Mouse (Mus musculus) heart, postnatal 0 days (tissue): ENCODE data around the gene 4931409K22Rik. TPM values are rescaled to one million over a fixed set of nuclear protein-coding genes. Genes with fewer than 3 reads are reported as not detected.

Experiments
- ATAC-seq: fragments of 200-750 bp; cut with Nextera tagmentation; 2 replicates; pipeline ENCODE4 v1.8.0; 2017; ENCODE audit warnings: low read depth, moderate number of reproducible peaks, moderate library complexity; ENCODE audit not compliant: insufficient read depth
- DNase-seq: peaks from one replicate; pipeline ENCODE4 v3.0.0-alpha.2; 2016; ENCODE audit warnings: low spot score
- H3K27ac ChIP-seq: fragments of 300-500 bp; sonication (generic); 2 replicates; pipeline ENCODE4 v1.5.1; 2014; ENCODE audit warnings: low read depth, mild to moderate bottlenecking
- H3K27me3 ChIP-seq: fragments of 300-500 bp; sonication (generic); 2 replicates; pipeline ENCODE4 v1.6.1; 2014; ENCODE audit warnings: low read length, mixed read lengths; ENCODE audit not compliant: control insufficient read depth, insufficient read depth
- H3K36me3 ChIP-seq: fragments of 300-500 bp; sonication (generic); replicated peaks from 2 replicates; pipeline ENCODE4 v1.6.1; 2014; ENCODE audit warnings: low read length, mixed read lengths; ENCODE audit not compliant: control insufficient read depth, insufficient read depth
- H3K4me1 ChIP-seq: fragments of 300-500 bp; sonication (generic); 2 replicates; pipeline ENCODE4 v1.6.1; 2014; ENCODE audit warnings: antibody characterized with exemption; ENCODE audit not compliant: control insufficient read depth, insufficient read depth
- H3K4me2 ChIP-seq: fragments of 300-500 bp; sonication (generic); 2 replicates; pipeline ENCODE4 v1.6.1; 2014; ENCODE audit warnings: low read depth, mild to moderate bottlenecking, low read length, moderate library complexity
- H3K4me3 ChIP-seq: fragments of 300-500 bp; sonication (generic); 2 replicates; pipeline ENCODE4 v1.5.1; 2014; ENCODE audit warnings: low read depth, low read length
- H3K9ac ChIP-seq: fragments of 300-500 bp; sonication (generic); replicated peaks from 2 replicates; pipeline ENCODE4 v1.6.1; 2014; ENCODE audit warnings: low read depth, low read length, mixed read lengths
- H3K9me3 ChIP-seq: fragments of 300-500 bp; sonication (generic); replicated peaks from 2 replicates; pipeline ENCODE4 v1.6.1; 2016; ENCODE audit warnings: low read length; ENCODE audit not compliant: control insufficient read depth
- CTCF ChIP-seq: IDR thresholded peaks from 2 replicates; pipeline ENCODE4 v1.5.1; 2016; ENCODE audit warnings: antibody characterized with exemption, control low read depth, low read depth
- EP300 ChIP-seq: IDR thresholded peaks from 2 replicates; pipeline ENCODE4 v1.6.1; 2016; ENCODE audit warnings: antibody characterized with exemption, low read depth
- WGBS: fragments of 180-500 bp; shearing (Covaris S2); extraction: QIAGEN DNeasy Blood & Tissue Kit; methylation state at CpG from one replicate; pipeline ENCODE4 v1.1.7; 2014; 5-methylcytosine and 5-hydroxymethylcytosine counted together
- polyA plus RNA-seq: library from polyadenylated mRNA; unstranded; fragments of >200 nt; fragmentation: Nextera tagmentation; extraction: Ambion mirVana; gene quantifications from 2 replicates; pipeline ENCODE4 v1.2.1, GENCODE M21; 2015
- total RNA-seq: library from RNA; depleted of rRNA; stranded (reverse); fragments of >200 nt; gene quantifications from 2 replicates; pipeline ENCODE4 v1.2.3, GENCODE M21; 2014; ENCODE audit warnings: low replicate concordance; rRNA removed

The 4931409K22Rik gene
- not detected in 2 replicates for total RNA-seq
- not detected in 2 replicates for polyA plus RNA-seq

DNA sequence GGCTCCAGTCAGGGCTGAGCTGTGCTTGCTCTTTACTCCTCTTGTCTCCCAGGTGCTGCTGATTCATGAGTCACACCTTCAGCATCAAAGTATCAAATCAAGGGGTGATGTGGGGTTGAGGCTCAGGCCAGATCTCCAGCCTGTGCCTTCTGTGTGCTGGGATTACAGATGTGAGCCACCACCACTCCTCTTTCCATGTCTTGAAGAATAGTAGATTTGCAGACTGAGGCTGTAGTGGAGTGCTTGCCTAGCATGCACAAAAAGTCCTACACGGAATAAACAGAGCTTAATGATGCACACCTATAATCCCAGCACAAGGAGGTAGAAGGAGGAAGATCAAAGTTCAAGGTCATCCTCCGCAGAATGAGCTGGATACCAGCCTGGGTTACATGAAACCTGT, at the start of gene 4931409K22Rik:
4931409K22Rik (minus strand) TSS at position 101 of the 400 bp plus-strand sequence.
- DNase-seq (no peak), ATAC-seq (no peak)
- no peaks in the 10 kb centered on the region for H3K27me3 ChIP-seq
- H3K4me3 ChIP-seq, result no peak within 1 kb of the TSS
- no peaks in the 10 kb centered on the region for H3K9me3 ChIP-seq
- no peak within 1 kb of the TSS for H3K4me2 ChIP-seq
- no peak within 1 kb of the TSS for H3K27ac ChIP-seq
- 65% methylated on average over 2 of the region's 2 CpGs for WGBS
- no peaks in the 10 kb centered on the region for H3K36me3 ChIP-seq
- no peaks in the 10 kb centered on the region; the same call in 1 of the 2 replicates for H3K4me1 ChIP-seq
- H3K9ac ChIP-seq, result no peak within 1 kb of the TSS
- no peak for TF ChIP-seq EP300
- no peak for TF ChIP-seq CTCF

DNA sequence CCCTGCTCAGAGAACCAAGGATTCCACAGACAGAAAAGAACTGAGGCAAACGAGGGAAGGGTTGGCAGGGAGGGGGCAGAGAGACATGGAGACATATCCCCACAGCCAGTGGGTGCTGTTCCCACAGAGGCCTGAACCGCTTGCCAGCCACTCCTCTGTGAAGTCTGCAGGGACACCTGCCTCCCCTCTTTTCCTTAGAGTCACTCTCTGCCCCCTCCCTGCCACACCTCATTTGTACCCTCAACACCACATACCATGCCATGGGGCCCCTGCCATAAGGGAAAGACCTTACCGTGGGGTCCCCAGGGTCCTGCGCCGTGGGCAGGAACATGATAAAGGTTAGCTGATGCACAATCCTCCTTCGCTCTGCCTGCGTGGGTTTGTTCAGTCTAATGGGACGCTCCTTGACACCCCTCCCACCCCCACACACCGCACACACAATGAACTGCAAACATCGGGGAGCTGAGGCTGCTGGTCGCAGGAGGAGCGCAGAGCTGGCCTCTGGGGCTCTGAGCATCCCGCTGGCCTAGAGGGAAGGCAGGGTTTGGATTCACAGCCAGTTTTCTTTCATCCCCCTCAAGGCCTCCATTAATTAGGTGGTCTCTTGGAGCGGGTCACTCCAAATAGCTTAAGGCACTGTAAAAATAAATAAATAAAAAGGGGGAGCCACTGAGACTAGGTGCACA, 49.5 kb upstream of the 4931409K22Rik start:
- Histone ChIP-seq H3K4me3 (no peak overlapping the region), H3K27ac (peak overlapping the region; percentile 98), H3K4me2 (peak overlapping the region; percentile 69), H3K36me3 (no peaks in the 10 kb centered on the region), H3K4me1 (peaks cover 36% of the 10 kb centered on the region), H3K9me3 (no peaks in the 10 kb centered on the region), H3K27me3 (no peaks in the 10 kb centered on the region), H3K9ac (peak overlapping the region; percentile 62; the same call in 1 of the 2 replicates)
- DNase-seq (no peak), ATAC-seq (no peak)
- TF ChIP-seq CTCF, result no peak
- TF ChIP-seq EP300, result no peak
- 53% methylated on average over 14 of the region's 14 CpGs for WGBS

DNA sequence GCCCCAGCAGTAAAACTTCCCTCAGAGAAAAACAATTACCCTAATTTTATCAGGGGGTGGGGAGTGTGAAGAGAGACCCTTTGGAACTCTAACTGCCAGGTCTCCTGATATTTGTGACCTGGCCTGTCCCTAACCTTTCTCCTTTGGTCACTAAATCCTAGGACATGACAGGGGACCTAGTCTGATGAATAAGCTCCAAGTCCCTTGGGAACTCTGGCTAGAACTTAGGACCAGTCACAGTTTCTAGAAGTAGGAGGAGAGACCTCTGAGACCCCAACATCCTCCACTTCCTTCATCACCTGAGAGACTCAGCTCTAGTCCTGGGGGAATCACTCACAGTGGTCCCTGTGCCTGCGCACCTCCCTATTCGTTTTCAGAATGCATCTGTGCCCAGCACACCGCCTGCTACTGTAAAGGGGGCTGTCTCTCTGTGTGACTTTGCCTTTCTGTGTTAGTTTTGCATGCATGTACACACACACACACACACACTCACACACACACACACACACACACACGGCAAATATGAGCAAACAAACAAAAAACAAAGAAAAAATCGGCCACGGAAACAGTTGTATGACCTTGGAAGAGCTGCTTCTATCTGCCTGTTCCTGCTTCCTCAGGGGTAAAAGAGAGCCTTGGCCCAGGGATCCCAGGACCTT, 48.8 kb upstream of the 4931409K22Rik start:
- ATAC-seq, result no peak
- 13% methylated on average over 6 of the region's 6 CpGs for WGBS
- peaks cover 39% of the 10 kb centered on the region for H3K4me1 ChIP-seq
- peak overlapping the region; percentile 98 for H3K27ac ChIP-seq
- TF ChIP-seq CTCF, result no peak
- no peak for TF ChIP-seq EP300
- H3K36me3 ChIP-seq, result no peaks in the 10 kb centered on the region
- H3K9ac ChIP-seq, result peak overlapping the region; percentile 62
- H3K9me3 ChIP-seq, result no peaks in the 10 kb centered on the region
- H3K27me3 ChIP-seq, result no peaks in the 10 kb centered on the region
- peak; percentile 33 for DNase-seq
- H3K4me2 ChIP-seq, result peak overlapping the region; percentile 69
- peak overlapping the region; percentile 73 for H3K4me3 ChIP-seq

DNA sequence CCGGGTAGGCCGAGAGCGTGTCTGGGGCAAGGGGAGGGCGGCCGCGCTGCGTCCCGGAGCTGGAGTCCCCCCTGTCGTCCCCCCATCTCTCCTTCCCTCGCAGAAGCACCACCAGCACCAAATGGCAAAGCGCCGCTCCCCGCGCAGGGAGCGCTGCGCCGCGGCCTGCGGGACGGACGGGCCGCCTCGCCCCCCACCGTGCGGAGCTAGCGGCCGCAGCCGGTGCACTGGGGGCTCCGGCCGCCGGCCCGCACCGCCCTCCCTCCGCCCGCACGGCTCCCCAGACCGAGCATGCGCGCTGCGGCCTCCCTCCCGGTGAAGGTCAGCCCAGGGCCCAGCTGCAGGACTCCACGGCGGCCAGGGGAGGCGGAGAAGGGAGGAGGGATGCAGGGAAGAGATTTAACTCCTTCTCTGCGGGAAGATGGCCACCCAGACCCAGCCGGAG, 48.1 kb upstream of the 4931409K22Rik start:
- peak; percentile 93 for DNase-seq
- peak overlapping the region; percentile 62 for H3K9ac ChIP-seq
- 1% methylated on average over 39 of the region's 46 CpGs for WGBS
- peak overlapping the region; percentile 98 for H3K27ac ChIP-seq
- H3K4me1 ChIP-seq, result peaks cover 38% of the 10 kb centered on the region
- peak overlapping the region; percentile 69 for H3K4me2 ChIP-seq
- no peak for TF ChIP-seq EP300
- TF ChIP-seq CTCF, result peak; percentile 41
- H3K27me3 ChIP-seq, result no peaks in the 10 kb centered on the region
- no peaks in the 10 kb centered on the region for H3K36me3 ChIP-seq
- no peaks in the 10 kb centered on the region for H3K9me3 ChIP-seq
- peak; percentile 75 for ATAC-seq
- peak overlapping the region; percentile 73 for H3K4me3 ChIP-seq

DNA sequence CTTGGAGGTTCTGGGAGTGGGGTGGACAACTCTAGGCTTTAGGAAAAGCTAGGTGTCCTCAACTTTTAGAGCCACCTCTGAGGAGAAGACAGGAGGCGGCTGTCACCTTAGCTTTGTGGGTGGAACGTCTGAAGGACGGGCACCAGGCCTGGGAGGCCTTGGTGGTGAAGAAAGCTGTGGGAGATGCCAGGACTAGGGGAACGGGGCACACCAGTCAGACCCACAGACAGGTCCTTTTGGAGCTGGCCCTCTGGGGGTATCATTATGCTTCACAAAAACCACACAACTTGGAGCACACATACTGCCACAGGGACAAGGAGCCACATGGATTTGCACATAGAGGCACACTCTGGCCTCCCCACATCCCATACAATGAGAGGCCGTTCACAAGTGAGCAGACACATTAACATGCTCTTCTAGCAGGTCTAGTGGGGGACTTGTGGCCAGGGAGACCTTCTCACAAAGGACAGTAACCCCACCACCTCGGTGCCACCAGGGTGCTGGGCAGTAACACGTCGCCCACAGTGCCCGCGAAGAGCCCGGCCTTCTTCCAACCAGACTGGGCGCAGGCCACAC, 47.6 kb upstream of the 4931409K22Rik start:
- H3K27me3 ChIP-seq, result no peaks in the 10 kb centered on the region
- H3K4me3 ChIP-seq, result peak overlapping the region; percentile 73
- H3K27ac ChIP-seq, result peak overlapping the region; percentile 98
- H3K9me3 ChIP-seq, result no peaks in the 10 kb centered on the region
- 11% methylated on average over 12 of the region's 12 CpGs for WGBS
- H3K4me1 ChIP-seq, result peaks cover 33% of the 10 kb centered on the region
- DNase-seq, result no peak
- TF ChIP-seq CTCF (no peak), EP300 (no peak; the same call in 1 of the 2 replicates)
- no peaks in the 10 kb centered on the region for H3K36me3 ChIP-seq
- peak overlapping the region; percentile 69 for H3K4me2 ChIP-seq
- ATAC-seq, result no peak
- peak overlapping the region; percentile 62 for H3K9ac ChIP-seq
